Mouse (Mus musculus) left cerebral cortex, adult 2 months (tissue): ENCODE measurements at regions not wholly inside any gene's neighbourhood (a gene's known extent, or its start where the extent isn't known, plus 50 kb on each side); places are given as distances from the start of the nearest gene placed in this dataset.

Experiments
- DNase-seq, 2 experiments: peaks; one replicate each; pipeline ENCODE4 v3.0.0; 2021 to 2022; ENCODE audit warnings: low spot score in 2 of 2, mixed read lengths in 1 of 2; ENCODE audit errors: extremely low spot score in 1 of 2
- H3K27ac ChIP-seq: fragments of 200-600 bp; 2 replicates; pipeline ENCODE4 v1.8.1; 2022
- H3K4me3 ChIP-seq: fragments of 200-600 bp; 2 replicates; pipeline ENCODE4 v1.8.1; 2022
- CTCF ChIP-seq: fragments of 200-600 bp; IDR thresholded peaks from 2 replicates; pipeline ENCODE4 v1.8.1; 2022; ENCODE audit warnings: antibody characterized with exemption, mild to moderate bottlenecking, moderate library complexity
- intact Hi-C: fragments of 180-260 bp; cut with DNase I; formaldehyde crosslinking; loops from one replicate; pipeline ENCODE4 v1.15.1; 2025

DNA sequence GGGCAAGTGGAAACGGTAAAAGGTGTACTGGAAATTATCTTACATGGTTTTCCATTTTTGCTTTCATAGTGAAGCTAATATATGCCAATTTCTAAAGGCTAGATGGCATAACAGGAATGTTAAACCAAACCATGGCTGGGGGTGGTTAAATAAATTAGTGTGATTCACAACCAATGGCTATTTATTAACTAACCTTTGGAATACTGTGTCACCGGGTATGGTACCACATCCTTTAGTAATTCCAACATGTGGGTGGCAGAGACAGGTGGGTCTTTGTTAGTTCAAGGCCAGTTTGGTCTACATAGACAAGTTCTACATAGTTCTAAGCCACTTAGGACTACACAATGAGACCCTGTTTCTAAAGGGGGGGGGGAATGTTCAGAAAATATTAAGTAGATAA lies 179.8 kb upstream of the Plxnc1 start:
- Histone ChIP-seq H3K4me3 (no peak overlapping the region), H3K27ac (no peak overlapping the region)
- no peak for TF ChIP-seq CTCF
- no peak for DNase-seq
- intact Hi-C loops = no loop called here

DNA sequence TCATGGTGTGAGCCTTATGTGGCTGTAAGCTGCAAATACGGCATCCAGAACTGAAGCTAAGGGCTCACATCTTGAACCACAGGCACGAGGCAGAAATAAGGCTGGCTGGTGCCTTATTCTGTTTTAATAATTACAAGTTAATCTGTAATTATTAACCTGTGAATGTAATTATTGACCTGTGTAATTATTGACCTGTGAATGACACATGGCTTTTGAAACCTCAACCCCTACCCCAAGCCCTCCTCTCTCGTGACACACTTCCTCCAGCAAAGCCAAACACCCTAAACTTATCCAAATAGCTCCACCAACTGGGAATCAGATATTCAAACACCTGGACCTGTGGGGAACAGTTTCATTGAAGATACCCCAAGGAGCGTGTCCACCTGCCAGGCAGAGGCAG lies 175.4 kb upstream of the Plxnc1 start:
- Histone ChIP-seq H3K4me3 (no peak overlapping the region), H3K27ac (no peak overlapping the region)
- intact Hi-C loops = no loop called here
- DNase-seq = no peak
- TF ChIP-seq CTCF = no peak

GRCm38 (mm10) chr10:95118786-95119351 lies 174.2 kb upstream of the Plxnc1 start:
- H3K4me3 ChIP-seq = no peak overlapping the region
- H3K27ac ChIP-seq = no peak overlapping the region
- DNase-seq = no peak
- no peak for TF ChIP-seq CTCF
- intact Hi-C loops = no loop called here

- TF ChIP-seq CTCF = no peak
- no peak for DNase-seq
- Histone ChIP-seq H3K4me3 (no peak overlapping the region), H3K27ac (no peak overlapping the region)
- intact Hi-C loops = no loop called here
Measured at GRCm38 (mm10) chr10:95117731-95118212, 173.1 kb upstream of the Plxnc1 start.

DNA sequence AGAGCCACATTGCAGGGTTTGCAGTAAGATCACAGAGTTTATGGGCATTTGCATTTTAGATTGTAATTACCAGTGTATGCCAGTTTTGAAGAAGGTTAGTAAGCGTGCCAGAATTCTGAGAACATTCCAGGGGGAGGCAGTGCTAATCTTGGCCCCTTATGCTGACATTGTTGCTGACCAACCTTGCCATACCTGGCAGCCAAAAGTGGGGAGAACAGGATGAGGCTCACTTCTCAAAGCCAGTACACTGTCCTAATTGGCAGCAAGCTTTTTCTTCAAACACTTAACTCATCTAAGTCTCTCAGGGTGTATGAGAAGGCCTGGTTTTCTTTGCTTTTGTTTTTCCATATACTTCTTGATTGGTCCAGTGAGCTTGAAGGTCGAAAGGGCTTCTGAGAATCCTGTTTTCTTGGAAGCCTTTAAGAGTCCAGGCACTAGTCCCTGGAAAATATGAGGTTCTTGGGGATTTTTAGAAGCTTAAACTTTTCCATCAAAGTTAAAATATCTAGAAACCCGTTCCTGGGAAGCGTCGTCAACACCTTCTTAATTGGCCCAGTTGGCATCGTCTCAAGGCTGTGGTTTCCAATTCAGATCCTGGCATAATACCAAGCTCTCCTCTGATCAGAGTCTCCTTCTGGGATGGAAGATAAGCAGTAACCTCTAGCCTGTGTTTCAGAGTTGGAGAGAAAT lies 172.6 kb upstream of the Plxnc1 start:
- DNase-seq = no peak
- Histone ChIP-seq H3K4me3 (no peak overlapping the region), H3K27ac (no peak overlapping the region)
- TF ChIP-seq CTCF = no peak
- intact Hi-C loops = no loop called here

GRCm38 (mm10) chr10:95116579-95117011 lies 172.0 kb upstream of the Plxnc1 start:
- TF ChIP-seq CTCF = no peak
- DNase-seq = no peak
- Histone ChIP-seq H3K4me3 (no peak overlapping the region), H3K27ac (no peak overlapping the region)
- intact Hi-C loops = no loop called here

DNA sequence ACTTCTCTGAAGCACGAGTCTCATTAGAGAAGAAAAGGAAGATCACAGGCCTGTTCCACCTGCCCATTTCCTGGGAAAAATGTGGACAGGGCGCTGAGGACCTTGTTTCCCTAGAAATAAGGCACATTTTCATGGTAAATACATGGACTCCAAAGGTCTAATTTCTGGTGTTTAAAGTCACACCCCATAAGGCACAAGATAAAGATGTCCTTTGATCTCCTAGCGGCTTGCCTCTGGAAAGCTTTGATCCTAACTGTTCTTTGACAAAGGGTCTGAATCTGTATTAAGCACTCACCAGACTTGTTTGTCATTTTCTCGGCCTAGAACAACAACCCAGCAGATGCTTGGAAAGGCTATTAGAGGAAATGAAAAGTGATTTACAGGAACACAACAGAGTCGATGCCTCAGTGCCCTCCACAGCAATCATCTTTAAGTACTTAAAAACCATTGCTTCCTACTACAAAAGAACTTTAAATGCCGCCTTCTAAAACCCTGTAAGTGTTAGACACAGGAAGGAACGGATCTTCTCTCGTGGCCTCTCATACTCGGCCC lies 168.3 kb upstream of the Plxnc1 start:
- Histone ChIP-seq H3K27ac (no peak overlapping the region), H3K4me3 (no peak overlapping the region)
- no peak for DNase-seq
- TF ChIP-seq CTCF = no peak
- intact Hi-C loops = no loop called here

DNA sequence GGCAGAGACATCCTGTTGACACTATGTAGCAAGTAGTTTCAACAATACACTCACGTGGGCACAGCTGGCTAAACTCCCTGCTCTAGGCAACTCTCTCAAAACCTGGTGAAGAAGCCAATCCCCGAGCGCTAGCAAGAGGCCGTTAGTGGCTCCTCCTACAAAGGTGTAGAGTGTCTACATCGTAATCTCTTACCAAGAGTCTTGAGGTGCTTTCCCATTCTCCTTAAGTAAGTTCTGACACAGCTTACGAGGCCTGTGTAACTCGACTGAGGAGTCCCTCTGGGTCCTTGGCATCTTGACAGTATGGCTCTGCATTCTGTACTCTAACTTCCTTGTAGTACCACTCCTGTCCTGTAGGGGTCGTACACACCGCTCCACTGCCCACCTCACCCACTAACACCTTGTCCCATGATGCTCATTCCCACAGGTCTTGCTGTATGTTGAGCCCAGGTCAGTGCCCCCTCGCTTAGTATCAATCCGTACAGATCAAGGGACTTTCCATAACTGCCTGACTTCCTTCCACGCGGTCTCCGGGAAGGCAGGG lies 167.7 kb upstream of the Plxnc1 start:
- H3K4me3 ChIP-seq = no peak overlapping the region
- H3K27ac ChIP-seq = no peak overlapping the region
- intact Hi-C loops = no loop called here
- DNase-seq = no peak
- peak; percentile 40 for TF ChIP-seq CTCF

- Histone ChIP-seq H3K27ac (no peak overlapping the region), H3K4me3 (no peak overlapping the region)
- no peak for DNase-seq
- TF ChIP-seq CTCF = no peak
- intact Hi-C loops = no loop called here
Measured at GRCm38 (mm10) chr10:95110786-95111185, 166.2 kb upstream of the Plxnc1 start.

- Histone ChIP-seq H3K27ac (no peak overlapping the region), H3K4me3 (no peak overlapping the region)
- DNase-seq = no peak
- no peak for TF ChIP-seq CTCF
- intact Hi-C loops = no loop called here
Measured at GRCm38 (mm10) chr10:95109576-95109975, 164.9 kb upstream of the Plxnc1 start.

GRCm38 (mm10) chr10:95107532-95108251 lies 163.1 kb upstream of the Plxnc1 start:
- Histone ChIP-seq H3K4me3 (no peak overlapping the region), H3K27ac (no peak overlapping the region)
- no peak for DNase-seq
- no peak for TF ChIP-seq CTCF
- intact Hi-C loops = no loop called here

DNA sequence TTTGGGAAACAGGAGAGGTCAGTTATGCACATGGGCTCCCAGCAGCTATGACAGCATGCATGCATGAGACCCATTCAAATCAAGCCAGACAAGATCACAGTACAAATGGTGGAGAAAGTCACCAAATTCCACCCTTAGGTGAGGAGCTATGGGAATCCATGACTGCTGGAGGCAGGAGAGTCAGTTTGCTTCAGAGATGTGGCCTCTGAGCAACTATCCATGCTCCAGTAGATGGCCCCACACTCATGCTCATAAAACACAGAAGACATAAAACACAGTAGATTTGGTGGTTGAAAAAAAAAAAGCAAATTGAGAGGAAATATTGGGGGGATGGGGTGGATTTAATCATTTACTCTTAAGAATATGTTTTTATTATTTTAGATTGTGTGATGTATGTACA lies 159.2 kb upstream of the Plxnc1 start:
- TF ChIP-seq CTCF = peak; percentile 65
- DNase-seq = no peak
- Histone ChIP-seq H3K4me3 (no peak overlapping the region), H3K27ac (no peak overlapping the region)
- intact Hi-C loops = loop anchor here (1.0 to 5.0 kb wide), 3 partner anchors 112 to 373 kb away; no protein-coding TSS in a partner anchor
